Comparison of ENCODE assay signal across 25 mouse cellular contexts in the genomic region with DNA sequence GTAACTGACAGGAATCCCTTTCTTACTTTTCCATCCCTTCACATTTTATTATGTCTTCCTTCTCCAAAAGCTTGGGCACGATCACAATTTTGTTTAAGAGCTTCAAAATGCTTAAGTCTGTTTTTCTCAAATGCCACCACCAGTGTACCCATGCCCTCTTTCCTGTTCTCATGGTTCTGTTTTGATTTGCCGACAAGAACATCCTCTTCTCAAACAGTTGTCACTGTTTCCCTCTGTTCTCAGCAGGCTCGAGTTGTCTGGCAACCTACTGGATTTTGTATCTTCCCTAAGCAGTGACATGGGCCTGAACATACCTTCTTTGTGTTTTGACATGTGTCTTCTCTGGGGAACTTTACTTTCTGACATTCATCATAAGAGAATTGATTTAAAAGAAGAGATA.
"Had no signal": no experiment of that assay in that cellular context is flagged by ENCODE, and none has a peak within 500 bp of the region (broad histone marks: within the 10 kb centered on the region; RNA-seq: fewer than 3 reads in every experiment).

No protein-coding gene starts in this region.

- H3K27me3 ChIP-seq: heart, embryonic 13.5 days; heart, embryonic 15.5 days; hindbrain, embryonic 13.5 days; hindbrain, embryonic 15.5 days; kidney, embryonic 15.5 days; limb, embryonic 13.5 days; limb, embryonic 15.5 days; liver, embryonic 12.5 days had no signal

- ATAC-seq: hindbrain, postnatal 0 days; intestine, embryonic 16.5 days; liver, embryonic 12.5 days had no signal

- DNase-seq: gastrocnemius, adult 2 months; gastrocnemius, postnatal 10 days; gastrocnemius, postnatal 25 days; heart, adult 18-20 months; heart, postnatal 14 days; heart, postnatal 36 days; kidney, adult 11 months; kidney, adult 2 months; kidney, adult 9 months; kidney, postnatal 14 days; kidney, postnatal 36 days; left cerebral cortex, postnatal 4 days had no signal

- H3K4me1 ChIP-seq: heart, embryonic 13.5 days; heart, embryonic 15.5 days; hindbrain, embryonic 13.5 days; hindbrain, embryonic 15.5 days; kidney, embryonic 15.5 days; limb, embryonic 13.5 days; limb, embryonic 15.5 days; liver, embryonic 12.5 days had no signal

- H3K36me3 ChIP-seq: heart, embryonic 13.5 days; heart, embryonic 15.5 days; hindbrain, embryonic 13.5 days; hindbrain, embryonic 15.5 days; kidney, embryonic 15.5 days; limb, embryonic 13.5 days; limb, embryonic 15.5 days; liver, embryonic 12.5 days had no signal

- H3K9ac ChIP-seq: heart, embryonic 13.5 days; heart, embryonic 15.5 days; hindbrain, embryonic 13.5 days; hindbrain, embryonic 15.5 days; kidney, embryonic 15.5 days; limb, embryonic 13.5 days; limb, embryonic 15.5 days; liver, embryonic 12.5 days; liver, embryonic 14.5 days had no signal

- H3K9me3 ChIP-seq: heart, embryonic 13.5 days; heart, embryonic 15.5 days; hindbrain, embryonic 13.5 days; hindbrain, embryonic 15.5 days; kidney, embryonic 15.5 days; limb, embryonic 13.5 days; limb, embryonic 15.5 days; liver, embryonic 12.5 days had no signal

- H3K4me3 ChIP-seq: gastrocnemius, adult 2 months; heart, embryonic 13.5 days; heart, embryonic 15.5 days; hindbrain, embryonic 13.5 days; hindbrain, embryonic 15.5 days; kidney, embryonic 15.5 days; limb, embryonic 13.5 days; limb, embryonic 15.5 days; liver, embryonic 12.5 days had no signal

- H3K4me2 ChIP-seq: heart, embryonic 11.5 days; heart, embryonic 13.5 days; heart, embryonic 15.5 days; hindbrain, embryonic 13.5 days; hindbrain, embryonic 15.5 days; kidney, embryonic 15.5 days; limb, embryonic 13.5 days; limb, embryonic 15.5 days; liver, embryonic 12.5 days had no signal

- H3K27ac ChIP-seq: gastrocnemius, adult 2 months; heart, embryonic 13.5 days; heart, embryonic 15.5 days; hindbrain, embryonic 13.5 days; hindbrain, embryonic 15.5 days; hindbrain, postnatal 0 days; kidney, embryonic 15.5 days; kidney, postnatal 0 days; limb, embryonic 13.5 days; limb, embryonic 15.5 days; liver, embryonic 12.5 days; liver, embryonic 14.5 days had no signal
